Mouse (Mus musculus): ENCODE data around the gene Gm3250. TPM values are rescaled to one million over a fixed set of nuclear protein-coding genes. Genes with fewer than 3 reads are reported as not detected.
"Not testable (repeated sequence)": the region's sequence is repeated elsewhere in the genome, so short reads cannot be mapped to it uniquely, and the experiment has no call there.

The Gm3250 gene
- not detected in 2 replicates for polyA plus RNA-seq (2015; fragmentation: Nextera tagmentation; extraction: Ambion mirVana)

- H3K36me3 ChIP-seq (ENCODE audit: control insufficient read depth, insufficient read depth); ATAC-seq (replicated peaks; ENCODE audit: extremely low read depth, insufficient read depth, low FRiP score); H3K27ac ChIP-seq (ENCODE audit: low read length); H3K4me1 ChIP-seq (ENCODE audit: control insufficient read depth, insufficient read depth, low read length); H3K4me2 ChIP-seq (ENCODE audit: low read depth, low read length); H3K9me3 ChIP-seq (replicated peaks; ENCODE audit: control insufficient read depth, low read length); H3K9ac ChIP-seq (ENCODE audit: low read length); H3K27me3 ChIP-seq (ENCODE audit: control insufficient read depth, insufficient read depth, low read length); H3K4me3 ChIP-seq (ENCODE audit: low read length): not testable (repeated sequence)
- 50% methylated on average over 1 of the region's 1 CpGs for WGBS
Measured at GRCm38 (mm10) chr10:77782442-77782841, at the start of gene Gm3250. Gene Gm3250 (minus strand): TSS chr10:77782542.

DNA sequence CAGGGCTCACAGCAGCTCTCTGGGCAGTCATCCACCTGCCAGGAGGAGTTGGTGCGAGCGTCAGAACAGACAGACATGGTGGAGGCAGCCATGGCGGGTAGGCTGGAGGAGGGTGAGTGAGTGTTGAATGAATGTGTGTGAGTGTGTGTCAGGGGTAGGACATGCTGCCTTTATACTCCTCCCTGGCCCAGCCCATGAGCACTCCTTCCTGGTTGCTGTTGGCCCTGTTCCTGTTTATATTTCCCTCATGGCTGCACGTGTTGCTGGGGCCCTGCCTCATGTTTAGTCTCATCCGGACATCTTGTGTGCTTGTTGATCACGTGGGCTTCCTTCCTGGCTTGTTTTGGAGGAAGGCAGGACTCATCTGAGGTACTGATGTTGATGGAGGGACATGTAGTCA is 44.6 kb upstream of the Gm3250 start, which contains the start of gene Krtap10-4:
Gene Krtap10-4 (minus strand): TSS at position 145 of the 400 bp plus-strand sequence.
- no peak within 1 kb of the TSS for H3K27ac ChIP-seq (ENCODE audit: low read length)
- H3K4me1 ChIP-seq (ENCODE audit: control insufficient read depth, insufficient read depth, low read length): no peaks in the 10 kb centered on the region
- no peaks in the 10 kb centered on the region for H3K36me3 ChIP-seq (ENCODE audit: control insufficient read depth, insufficient read depth)
- H3K9me3 ChIP-seq (replicated peaks; ENCODE audit: control insufficient read depth, low read length): peaks cover 3% of the 10 kb centered on the region; the same call in 1 of the 2 replicates
- H3K9ac ChIP-seq (ENCODE audit: low read length): no peak within 1 kb of the TSS
- no peak for ATAC-seq (replicated peaks; ENCODE audit: extremely low read depth, insufficient read depth, low FRiP score)
- no peak within 1 kb of the TSS for H3K4me3 ChIP-seq (ENCODE audit: low read length)
- WGBS: 52% methylated on average over 6 of the region's 6 CpGs
- H3K27me3 ChIP-seq (ENCODE audit: control insufficient read depth, insufficient read depth, low read length): no peaks in the 10 kb centered on the region
- H3K4me2 ChIP-seq (ENCODE audit: low read depth, low read length): no peak within 1 kb of the TSS

- 42% methylated on average over 4 of the region's 4 CpGs for WGBS
- ATAC-seq (replicated peaks; ENCODE audit: extremely low read depth, insufficient read depth, low FRiP score): no peak
Measured at GRCm38 (mm10) chr10:77819203-77819602, 36.9 kb upstream of the Gm3250 start.

GRCm38 (mm10) chr10:77818523-77818922 is 36.2 kb upstream of the Gm3250 start:
- Histone ChIP-seq H3K27me3 (ENCODE audit: control insufficient read depth, insufficient read depth, low read length) (no peaks in the 10 kb centered on the region), H3K4me1 (ENCODE audit: control insufficient read depth, insufficient read depth, low read length) (no peaks in the 10 kb centered on the region), H3K4me3 (ENCODE audit: low read length) (no peak overlapping the region), H3K9ac (ENCODE audit: low read length) (no peak overlapping the region), H3K4me2 (ENCODE audit: low read depth, low read length) (no peak overlapping the region), H3K36me3 (ENCODE audit: control insufficient read depth, insufficient read depth) (no peaks in the 10 kb centered on the region), H3K9me3 (replicated peaks; ENCODE audit: control insufficient read depth, low read length) (no peaks in the 10 kb centered on the region; the same call in 1 of the 2 replicates), H3K27ac (ENCODE audit: low read length) (no peak overlapping the region)
- no peak for ATAC-seq (replicated peaks; ENCODE audit: extremely low read depth, insufficient read depth, low FRiP score)
- 93% methylated on average over 4 of the region's 4 CpGs for WGBS

More at GRCm38 (mm10) chr10:77819203-77819602, 36.9 kb upstream of the Gm3250 start:
- Histone ChIP-seq H3K4me2 (ENCODE audit: low read depth, low read length) (no peak overlapping the region), H3K4me1 (ENCODE audit: control insufficient read depth, insufficient read depth, low read length) (no peaks in the 10 kb centered on the region), H3K9ac (ENCODE audit: low read length) (no peak overlapping the region), H3K9me3 (replicated peaks; ENCODE audit: control insufficient read depth, low read length) (no peaks in the 10 kb centered on the region; the same call in 1 of the 2 replicates), H3K27me3 (ENCODE audit: control insufficient read depth, insufficient read depth, low read length) (no peaks in the 10 kb centered on the region), H3K4me3 (ENCODE audit: low read length) (no peak overlapping the region), H3K36me3 (ENCODE audit: control insufficient read depth, insufficient read depth) (no peaks in the 10 kb centered on the region), H3K27ac (ENCODE audit: low read length) (no peak overlapping the region)

- H3K36me3 ChIP-seq (ENCODE audit: control insufficient read depth, insufficient read depth): no peaks in the 10 kb centered on the region
- no peak overlapping the region for H3K4me2 ChIP-seq (ENCODE audit: low read depth, low read length)
- H3K4me3 ChIP-seq (ENCODE audit: low read length): no peak overlapping the region
- H3K27ac ChIP-seq (ENCODE audit: low read length): no peak overlapping the region
- H3K9me3 ChIP-seq (replicated peaks; ENCODE audit: control insufficient read depth, low read length): no peaks in the 10 kb centered on the region; the same call in 1 of the 2 replicates
- no peak for ATAC-seq (replicated peaks; ENCODE audit: extremely low read depth, insufficient read depth, low FRiP score)
- no peaks in the 10 kb centered on the region for H3K27me3 ChIP-seq (ENCODE audit: control insufficient read depth, insufficient read depth, low read length)
- H3K4me1 ChIP-seq (ENCODE audit: control insufficient read depth, insufficient read depth, low read length): no peaks in the 10 kb centered on the region
- 25% methylated on average over 5 of the region's 5 CpGs for WGBS
- no peak overlapping the region for H3K9ac ChIP-seq (ENCODE audit: low read length)
Measured at GRCm38 (mm10) chr10:77815514-77815913, 33.2 kb upstream of the Gm3250 start.

DNA sequence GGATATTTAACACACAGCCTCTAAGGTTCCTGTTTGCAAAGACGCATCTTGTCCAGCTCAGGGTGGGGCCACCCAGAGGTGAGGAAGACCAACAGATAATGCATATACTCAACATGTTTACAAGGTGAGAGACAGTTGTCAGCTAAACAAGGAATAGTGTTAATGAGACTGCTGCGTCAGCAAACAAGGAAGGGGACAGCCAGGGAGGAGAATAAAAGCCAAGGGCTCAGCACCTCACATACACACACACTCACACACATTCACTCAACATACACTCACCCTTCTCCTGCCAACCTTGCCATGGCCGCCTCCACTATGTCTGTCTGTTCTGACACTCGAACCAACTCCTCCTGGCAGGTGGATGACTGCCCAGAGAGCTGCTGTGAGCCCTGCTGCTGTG is 32.0 kb upstream of the Gm3250 start, which contains the start of gene Gm2696:
Gene Gm2696 (plus strand): TSS at position 301 of the 400 bp plus-strand sequence.
- H3K36me3 ChIP-seq (ENCODE audit: control insufficient read depth, insufficient read depth): no peaks in the 10 kb centered on the region
- no peak within 1 kb of the TSS for H3K4me3 ChIP-seq (ENCODE audit: low read length)
- H3K4me1 ChIP-seq (ENCODE audit: control insufficient read depth, insufficient read depth, low read length): no peaks in the 10 kb centered on the region
- no peak for ATAC-seq (replicated peaks; ENCODE audit: extremely low read depth, insufficient read depth, low FRiP score)
- peaks cover 5% of the 10 kb centered on the region for H3K9me3 ChIP-seq (replicated peaks; ENCODE audit: control insufficient read depth, low read length)
- WGBS: 44% methylated on average over 4 of the region's 4 CpGs
- no peak within 1 kb of the TSS for H3K9ac ChIP-seq (ENCODE audit: low read length)
- no peak within 1 kb of the TSS for H3K4me2 ChIP-seq (ENCODE audit: low read depth, low read length)
- H3K27ac ChIP-seq (ENCODE audit: low read length): no peak within 1 kb of the TSS
- H3K27me3 ChIP-seq (ENCODE audit: control insufficient read depth, insufficient read depth, low read length): no peaks in the 10 kb centered on the region

GRCm38 (mm10) chr10:77811743-77812142 is 29.4 kb upstream of the Gm3250 start, which contains the start of gene Gm9507:
Gene Gm9507 (minus strand): TSS chr10:77811843.
- no peaks in the 10 kb centered on the region for H3K36me3 ChIP-seq (ENCODE audit: control insufficient read depth, insufficient read depth)
- no peak for ATAC-seq (replicated peaks; ENCODE audit: extremely low read depth, insufficient read depth, low FRiP score)
- no peaks in the 10 kb centered on the region for H3K4me1 ChIP-seq (ENCODE audit: control insufficient read depth, insufficient read depth, low read length)
- no peak within 1 kb of the TSS for H3K9ac ChIP-seq (ENCODE audit: low read length)
- peaks cover 8% of the 10 kb centered on the region for H3K9me3 ChIP-seq (replicated peaks; ENCODE audit: control insufficient read depth, low read length)
- 76% methylated on average over 5 of the region's 5 CpGs for WGBS
- no peak within 1 kb of the TSS for H3K27ac ChIP-seq (ENCODE audit: low read length)
- H3K27me3 ChIP-seq (ENCODE audit: control insufficient read depth, insufficient read depth, low read length): no peaks in the 10 kb centered on the region
- H3K4me2 ChIP-seq (ENCODE audit: low read depth, low read length): no peak within 1 kb of the TSS
- H3K4me3 ChIP-seq (ENCODE audit: low read length): no peak within 1 kb of the TSS

- no peak for ATAC-seq (replicated peaks; ENCODE audit: extremely low read depth, insufficient read depth, low FRiP score)
- 59% methylated on average over 3 of the region's 3 CpGs for WGBS
- no peak overlapping the region for H3K27ac ChIP-seq (ENCODE audit: low read length)
- no peaks in the 10 kb centered on the region for H3K36me3 ChIP-seq (ENCODE audit: control insufficient read depth, insufficient read depth)
- H3K4me1 ChIP-seq (ENCODE audit: control insufficient read depth, insufficient read depth, low read length): no peaks in the 10 kb centered on the region
- H3K4me3 ChIP-seq (ENCODE audit: low read length): no peak overlapping the region
- no peak overlapping the region for H3K4me2 ChIP-seq (ENCODE audit: low read depth, low read length)
- H3K9ac ChIP-seq (ENCODE audit: low read length): no peak overlapping the region
- H3K27me3 ChIP-seq (ENCODE audit: control insufficient read depth, insufficient read depth, low read length): no peaks in the 10 kb centered on the region
- 0 out of 2 replicates have a peak, but pooled peaks cover 2% of the 10 kb centered on the region for H3K9me3 ChIP-seq (replicated peaks; ENCODE audit: control insufficient read depth, low read length)
Measured at GRCm38 (mm10) chr10:77804095-77804494, 21.8 kb upstream of the Gm3250 start.

DNA sequence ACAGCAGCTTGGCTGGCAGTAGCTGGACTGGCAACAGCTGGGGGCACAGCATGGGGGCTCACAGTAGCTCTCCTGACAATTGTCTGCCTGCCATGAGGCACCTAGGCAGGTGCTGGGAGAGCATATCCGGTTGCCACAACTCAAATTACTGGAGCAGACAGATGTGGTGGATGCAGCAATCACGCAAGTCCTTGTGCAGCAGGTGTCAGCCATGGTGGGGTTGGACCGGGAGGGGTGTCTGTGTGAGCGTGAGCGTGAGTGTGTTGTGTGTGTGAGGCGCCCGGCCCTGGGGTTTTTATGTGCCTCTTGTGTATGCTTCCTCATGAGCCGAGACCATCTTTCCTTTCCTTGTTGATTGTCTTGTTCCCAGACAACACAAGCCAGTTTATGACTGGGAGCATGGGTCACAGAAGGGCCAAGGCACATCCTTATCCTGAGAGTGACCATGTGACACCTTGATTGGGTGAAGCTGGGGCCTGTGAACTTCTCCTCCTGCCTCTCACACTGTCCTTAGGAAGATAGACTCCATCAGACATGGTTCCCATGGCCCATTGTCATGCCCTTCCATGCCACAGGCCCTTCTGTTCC is 16.7 kb upstream of the Gm3250 start, which contains the start of gene Gm19668:
Gene Gm19668 (minus strand): TSS at position 213 of the 588 bp plus-strand sequence.
- 65% methylated on average over 8 of the region's 8 CpGs for WGBS
- peak within 1 kb of the TSS; percentile 17 for H3K27ac ChIP-seq (ENCODE audit: low read length)
- no peaks in the 10 kb centered on the region for H3K36me3 ChIP-seq (ENCODE audit: control insufficient read depth, insufficient read depth)
- no peak for ATAC-seq (replicated peaks; ENCODE audit: extremely low read depth, insufficient read depth, low FRiP score)
- H3K4me3 ChIP-seq (ENCODE audit: low read length): no peak within 1 kb of the TSS
- H3K9me3 ChIP-seq (replicated peaks; ENCODE audit: control insufficient read depth, low read length): no peaks in the 10 kb centered on the region
- peaks cover 6% of the 10 kb centered on the region for H3K4me1 ChIP-seq (ENCODE audit: control insufficient read depth, insufficient read depth, low read length)
- H3K4me2 ChIP-seq (ENCODE audit: low read depth, low read length): no peak within 1 kb of the TSS
- H3K9ac ChIP-seq (ENCODE audit: low read length): no peak within 1 kb of the TSS
- H3K27me3 ChIP-seq (ENCODE audit: control insufficient read depth, insufficient read depth, low read length): no peaks in the 10 kb centered on the region
